Comparison of ENCODE assay signal across 12 mouse cellular contexts in genomic region chr5:75214929-75215328, GRCm38 (mm10).
"Had no signal": no experiment of that assay in that cellular context is flagged by ENCODE, and none has a peak within 500 bp of the region (broad histone marks: within the 10 kb centered on the region; RNA-seq: fewer than 3 reads in every experiment).

No protein-coding gene starts in this region.

- H3K27me3 ChIP-seq: limb, embryonic 13.5 days had no signal

- DNase-seq: kidney, adult 11 months; left cerebral cortex, postnatal 4 days; lung, adult 2 months; right cerebral cortex, postnatal 4 days; spleen, adult 18-20 months; thymus, adult 18-20 months; thymus, postnatal 25 days had no signal

- H3K9ac ChIP-seq: limb, embryonic 13.5 days; liver, embryonic 14.5 days had no signal

- H3K27ac ChIP-seq: kidney, postnatal 0 days; layer of hippocampus, adult 2 months; limb, embryonic 13.5 days; liver, embryonic 14.5 days had no signal

- H3K4me2 ChIP-seq: limb, embryonic 13.5 days had no signal

- H3K4me1 ChIP-seq: limb, embryonic 13.5 days had no signal

- H3K36me3 ChIP-seq: limb, embryonic 13.5 days had no signal

- H3K4me3 ChIP-seq: layer of hippocampus, adult 2 months; limb, embryonic 13.5 days had no signal

- H3K9me3 ChIP-seq: limb, embryonic 13.5 days had no signal

- ATAC-seq: lung, postnatal 0 days had no signal
